Mouse (Mus musculus): ENCODE results near the gene Nck2. TPM values are rescaled to one million over a fixed set of nuclear protein-coding genes. Genes with fewer than 3 reads are reported as not detected.

Gene Nck2
- polyA plus RNA-seq, 1 experiment from 2014 or later: 37.9 TPM

DNA sequence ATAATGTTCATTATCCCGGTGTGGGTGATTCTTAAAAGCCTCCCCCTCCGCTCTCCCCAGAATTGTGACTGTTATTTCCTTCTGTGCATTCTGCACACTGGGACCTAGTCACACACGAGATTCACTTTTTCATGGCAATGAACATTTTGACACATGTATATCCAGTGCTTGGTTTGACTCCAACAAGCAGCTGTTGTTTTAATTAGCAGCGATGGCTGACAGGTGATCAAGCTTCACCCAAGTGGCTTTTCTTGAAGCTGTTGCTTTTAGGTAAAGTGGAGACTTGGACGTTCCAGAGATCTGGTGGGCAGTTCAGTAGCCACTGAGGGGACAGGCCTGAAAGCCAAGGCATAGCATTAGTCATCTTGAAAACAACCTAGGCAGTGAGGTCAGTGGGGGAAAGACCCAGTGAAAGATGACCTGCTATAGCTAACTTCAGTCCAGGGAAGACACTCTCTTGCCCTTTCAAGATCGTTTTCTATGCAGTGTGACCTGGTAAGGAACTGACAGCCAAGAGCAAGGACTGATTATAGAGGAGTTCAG lies 17.3 kb upstream of the Nck2 start:
- Histone ChIP-seq H3K4me3 (replicated peaks; ENCODE audit: low read length) (no peak overlapping the region), H3K27ac (no peak overlapping the region), H3K4me2 (replicated peaks) (no peak overlapping the region), H3K9ac (no peak overlapping the region), H3K9me3 (ENCODE audit: control insufficient read depth, low read length) (no peaks in the 10 kb centered on the region), H3K4me1 (replicated peaks; ENCODE audit: control insufficient read depth, insufficient read depth, low read length) (peaks cover 7% of the 10 kb centered on the region; the same call in 1 of the 2 replicates), H3K27me3 (ENCODE audit: control insufficient read depth, insufficient read depth, low read length) (no peaks in the 10 kb centered on the region), H3K36me3 (replicated peaks; ENCODE audit: control insufficient read depth, insufficient read depth) (no peaks in the 10 kb centered on the region)
- WGBS: 69% methylated on average over 6 of the region's 6 CpGs
- no peak for DNase-seq (ENCODE audit: low spot score)
- no peak for ATAC-seq (ENCODE audit: low FRiP score)

DNA sequence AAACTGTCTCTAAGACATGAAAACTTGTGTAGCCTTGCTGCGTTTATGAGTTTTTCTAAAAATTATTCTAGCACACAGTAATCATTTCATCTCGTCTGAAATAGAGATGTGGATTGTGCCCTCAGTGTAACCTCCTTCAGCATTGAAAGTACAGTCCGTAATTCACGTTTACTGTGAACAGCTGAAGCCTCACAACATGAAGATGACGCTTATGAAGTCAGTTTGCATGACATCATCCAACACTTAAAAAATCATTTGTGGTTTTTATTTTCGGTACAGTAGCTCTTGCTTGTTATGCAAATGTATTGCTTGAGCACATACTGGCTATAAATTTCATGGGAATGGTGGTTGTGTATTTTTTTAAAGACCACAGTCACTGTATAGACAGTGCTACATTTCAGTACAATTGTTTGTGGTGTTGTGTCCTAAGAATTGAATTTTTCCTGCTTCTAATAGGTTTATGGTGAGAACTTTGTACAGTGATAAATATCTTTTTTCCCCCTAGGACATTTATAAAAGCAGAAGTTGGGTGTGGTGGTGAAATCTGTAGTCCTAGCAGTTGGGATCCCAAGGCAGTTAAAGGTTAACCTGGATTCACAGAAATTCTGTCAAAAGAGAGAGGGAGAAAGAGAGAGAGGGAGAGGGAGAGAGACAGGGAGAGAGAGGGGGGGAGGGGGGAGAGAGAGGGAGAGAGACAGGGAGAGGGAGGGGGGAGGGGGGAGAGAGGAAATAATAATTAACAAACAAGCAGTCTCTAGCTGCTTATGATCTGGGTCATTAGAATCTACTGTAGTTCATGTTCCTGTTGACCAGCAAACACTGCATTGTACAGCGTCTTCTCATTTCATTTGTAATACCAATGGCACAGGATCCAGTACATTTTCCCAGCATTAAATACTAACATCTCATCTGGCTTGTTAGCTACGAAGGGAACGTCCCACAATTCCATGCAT lies 14.2 kb upstream of the Nck2 start:
- Histone ChIP-seq H3K4me2 (replicated peaks) (no peak overlapping the region), H3K27ac (no peak overlapping the region), H3K9ac (no peak overlapping the region), H3K27me3 (ENCODE audit: control insufficient read depth, insufficient read depth, low read length) (no peaks in the 10 kb centered on the region), H3K36me3 (replicated peaks; ENCODE audit: control insufficient read depth, insufficient read depth) (no peaks in the 10 kb centered on the region), H3K9me3 (ENCODE audit: control insufficient read depth, low read length) (no peaks in the 10 kb centered on the region), H3K4me1 (replicated peaks; ENCODE audit: control insufficient read depth, insufficient read depth, low read length) (peaks cover 7% of the 10 kb centered on the region; the same call in 1 of the 2 replicates), H3K4me3 (replicated peaks; ENCODE audit: low read length) (no peak overlapping the region)
- DNase-seq (ENCODE audit: low spot score) (no peak), ATAC-seq (ENCODE audit: low FRiP score) (no peak)
- WGBS: 86% methylated on average over 9 of the region's 9 CpGs

DNA sequence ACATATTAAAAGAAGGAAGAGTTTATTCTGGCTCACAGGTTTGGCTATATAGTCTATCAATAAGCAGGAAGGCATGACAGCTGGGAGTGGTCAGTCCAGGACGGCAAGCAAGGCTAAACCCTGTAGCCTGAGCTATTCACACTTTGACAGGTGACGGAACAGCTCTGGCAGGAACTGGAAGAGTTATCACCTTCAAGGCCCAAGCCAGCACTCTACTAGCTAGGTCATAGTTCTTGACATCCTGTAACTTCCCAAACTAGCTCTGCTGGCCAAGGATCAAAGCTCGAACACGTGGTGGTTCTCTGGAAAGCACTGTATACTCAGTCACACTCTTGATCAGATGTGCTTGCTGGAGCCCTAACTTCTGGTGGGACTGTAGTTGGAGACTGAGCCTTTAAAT lies 10.5 kb upstream of the Nck2 start:
- Histone ChIP-seq H3K4me2 (replicated peaks) (no peak overlapping the region), H3K4me3 (replicated peaks; ENCODE audit: low read length) (no peak overlapping the region), H3K36me3 (replicated peaks; ENCODE audit: control insufficient read depth, insufficient read depth) (no peaks in the 10 kb centered on the region), H3K27ac (no peak overlapping the region), H3K9ac (no peak overlapping the region), H3K27me3 (ENCODE audit: control insufficient read depth, insufficient read depth, low read length) (no peaks in the 10 kb centered on the region), H3K9me3 (ENCODE audit: control insufficient read depth, low read length) (no peaks in the 10 kb centered on the region), H3K4me1 (replicated peaks; ENCODE audit: control insufficient read depth, insufficient read depth, low read length) (no peaks in the 10 kb centered on the region)
- ATAC-seq (ENCODE audit: low FRiP score) (no peak), DNase-seq (ENCODE audit: low spot score) (no peak)
- WGBS: 86% methylated on average over 4 of the region's 4 CpGs

DNA sequence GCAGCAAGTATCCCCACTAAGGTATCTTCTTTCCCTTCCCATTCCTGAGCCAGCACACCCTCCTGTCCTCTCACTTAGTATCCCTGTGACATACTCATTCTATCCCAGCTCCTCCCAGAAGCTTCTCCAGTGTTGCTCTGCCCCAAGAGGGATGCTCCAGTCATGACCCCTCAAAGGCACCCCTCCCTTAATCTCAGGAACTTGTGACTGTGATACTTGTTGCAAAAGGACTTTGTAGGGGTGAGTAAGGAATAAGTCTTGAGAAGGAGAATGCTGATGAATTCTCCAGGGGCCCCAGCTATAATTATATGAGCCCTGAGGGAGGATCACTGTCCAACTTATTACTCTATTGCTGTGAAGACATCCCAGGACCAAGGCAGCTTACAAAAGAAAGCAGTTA lies 7.8 kb upstream of the Nck2 start:
- H3K4me3 ChIP-seq (replicated peaks; ENCODE audit: low read length): no peak overlapping the region
- no peak overlapping the region for H3K27ac ChIP-seq
- H3K9me3 ChIP-seq (ENCODE audit: control insufficient read depth, low read length): no peaks in the 10 kb centered on the region
- no peak for ATAC-seq (ENCODE audit: low FRiP score)
- H3K4me1 ChIP-seq (replicated peaks; ENCODE audit: control insufficient read depth, insufficient read depth, low read length): no peaks in the 10 kb centered on the region
- no peak overlapping the region for H3K9ac ChIP-seq
- DNase-seq (ENCODE audit: low spot score): no peak
- no peaks in the 10 kb centered on the region for H3K36me3 ChIP-seq (replicated peaks; ENCODE audit: control insufficient read depth, insufficient read depth)
- no peaks in the 10 kb centered on the region for H3K27me3 ChIP-seq (ENCODE audit: control insufficient read depth, insufficient read depth, low read length)
- H3K4me2 ChIP-seq (replicated peaks): no peak overlapping the region

DNA sequence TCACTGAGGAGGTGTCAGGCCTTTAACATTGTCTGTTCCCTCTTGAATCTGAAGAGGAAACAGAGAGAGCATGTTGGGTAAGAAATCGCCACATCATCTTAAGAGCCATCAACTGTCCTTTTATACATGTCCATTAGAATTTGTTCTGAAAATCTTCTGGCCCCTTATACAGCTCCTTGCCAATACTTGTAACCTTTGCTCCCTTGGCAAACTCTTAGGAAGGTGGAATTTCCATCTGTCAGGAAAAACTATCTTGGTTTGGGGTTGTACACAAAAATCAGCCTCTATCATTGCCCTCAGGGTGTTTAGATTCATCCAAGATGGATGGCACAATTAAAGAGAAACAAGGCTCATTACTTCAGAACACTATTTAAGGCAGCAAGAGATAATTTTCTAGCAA lies 5.1 kb upstream of the Nck2 start:
- no peaks in the 10 kb centered on the region for H3K4me1 ChIP-seq (replicated peaks; ENCODE audit: control insufficient read depth, insufficient read depth, low read length)
- no peak overlapping the region for H3K9ac ChIP-seq
- H3K27ac ChIP-seq: no peak overlapping the region
- WGBS: 88% methylated on average over 1 of the region's 1 CpGs
- H3K27me3 ChIP-seq (ENCODE audit: control insufficient read depth, insufficient read depth, low read length): no peaks in the 10 kb centered on the region
- H3K9me3 ChIP-seq (ENCODE audit: control insufficient read depth, low read length): no peaks in the 10 kb centered on the region
- H3K4me2 ChIP-seq (replicated peaks): no peak overlapping the region
- H3K4me3 ChIP-seq (replicated peaks; ENCODE audit: low read length): no peak overlapping the region
- H3K36me3 ChIP-seq (replicated peaks; ENCODE audit: control insufficient read depth, insufficient read depth): no peaks in the 10 kb centered on the region
- ATAC-seq (ENCODE audit: low FRiP score): no peak
- no peak for DNase-seq (ENCODE audit: low spot score)

DNA sequence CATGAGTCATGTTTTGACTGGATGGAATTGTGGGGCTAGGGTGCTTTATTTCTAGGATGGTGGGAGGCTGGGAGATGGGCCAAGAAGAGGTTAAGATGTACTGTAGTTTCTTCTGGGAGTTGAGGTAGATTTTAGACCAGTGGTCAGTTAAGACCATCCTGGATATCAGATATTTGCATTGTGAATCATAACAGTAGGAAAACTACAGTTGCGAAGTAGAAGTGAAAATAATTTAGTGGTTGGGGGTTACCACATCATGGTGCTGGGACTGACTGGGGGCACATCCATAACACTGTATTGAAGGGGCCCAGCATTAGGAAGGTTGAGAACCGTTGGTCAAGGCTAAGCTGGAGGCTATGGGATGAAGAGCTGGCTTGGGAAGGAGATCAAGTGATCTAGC lies 1.8 kb upstream of the Nck2 start:
- no peak overlapping the region for H3K27ac ChIP-seq
- no peaks in the 10 kb centered on the region for H3K27me3 ChIP-seq (ENCODE audit: control insufficient read depth, insufficient read depth, low read length)
- H3K4me2 ChIP-seq (replicated peaks): no peak overlapping the region
- H3K4me3 ChIP-seq (replicated peaks; ENCODE audit: low read length): no peak overlapping the region
- H3K9me3 ChIP-seq (ENCODE audit: control insufficient read depth, low read length): no peaks in the 10 kb centered on the region
- DNase-seq (ENCODE audit: low spot score) (no peak), ATAC-seq (ENCODE audit: low FRiP score) (no peak)
- H3K36me3 ChIP-seq (replicated peaks; ENCODE audit: control insufficient read depth, insufficient read depth): no peaks in the 10 kb centered on the region
- peaks cover 13% of the 10 kb centered on the region for H3K4me1 ChIP-seq (replicated peaks; ENCODE audit: control insufficient read depth, insufficient read depth, low read length)
- no peak overlapping the region for H3K9ac ChIP-seq
- WGBS: 95% methylated on average over 2 of the region's 2 CpGs

DNA sequence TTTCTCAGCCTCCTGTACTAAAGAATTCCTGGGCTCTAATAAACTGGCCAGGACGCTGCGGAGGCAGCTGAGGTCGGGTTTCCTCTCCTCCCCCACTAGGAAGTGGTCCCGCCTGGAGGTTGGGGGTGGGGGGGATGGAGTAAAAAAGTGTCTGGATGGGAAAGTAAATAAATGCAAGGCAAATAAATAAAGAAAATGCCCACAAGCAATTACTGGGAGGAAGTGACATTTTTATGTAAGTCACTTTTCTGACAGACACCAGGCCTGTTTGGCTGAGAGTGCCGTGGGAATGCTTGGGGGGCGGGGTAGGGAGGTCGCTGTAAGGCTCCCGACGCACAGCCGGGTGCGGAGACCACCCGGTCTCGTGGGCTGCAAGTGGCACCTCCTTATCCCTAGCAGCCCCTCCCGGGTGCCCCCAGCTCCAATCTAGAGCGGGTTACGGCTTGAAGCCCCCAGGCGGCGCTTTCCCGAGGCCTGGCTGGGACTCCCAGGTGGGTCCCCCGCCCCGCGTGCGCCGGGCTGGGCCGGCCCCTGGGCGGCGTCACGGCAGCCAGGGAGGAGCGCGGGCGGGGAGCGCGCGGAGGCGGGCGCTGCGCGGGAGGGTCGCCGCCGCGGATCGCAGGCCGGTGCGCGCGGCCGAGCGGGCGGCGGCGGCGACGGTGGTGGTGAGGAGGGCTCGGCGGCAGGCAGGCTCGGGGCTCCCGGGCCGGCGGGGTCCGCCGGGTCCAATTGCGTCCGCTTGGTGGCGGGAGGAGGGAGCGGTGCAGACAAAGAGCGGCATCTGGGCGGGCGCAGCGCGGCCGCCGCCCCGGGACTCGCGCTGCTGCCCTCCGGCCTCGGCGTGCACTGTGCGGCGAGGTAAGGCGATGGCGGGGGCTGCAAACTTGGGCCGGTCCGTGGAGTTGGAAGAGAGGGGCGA lies 1.1 kb downstream of the Nck2 start:
- peak; percentile 81 for DNase-seq (ENCODE audit: low spot score)
- under 1% methylated on average over 57 of the region's 86 CpGs for WGBS

DNA sequence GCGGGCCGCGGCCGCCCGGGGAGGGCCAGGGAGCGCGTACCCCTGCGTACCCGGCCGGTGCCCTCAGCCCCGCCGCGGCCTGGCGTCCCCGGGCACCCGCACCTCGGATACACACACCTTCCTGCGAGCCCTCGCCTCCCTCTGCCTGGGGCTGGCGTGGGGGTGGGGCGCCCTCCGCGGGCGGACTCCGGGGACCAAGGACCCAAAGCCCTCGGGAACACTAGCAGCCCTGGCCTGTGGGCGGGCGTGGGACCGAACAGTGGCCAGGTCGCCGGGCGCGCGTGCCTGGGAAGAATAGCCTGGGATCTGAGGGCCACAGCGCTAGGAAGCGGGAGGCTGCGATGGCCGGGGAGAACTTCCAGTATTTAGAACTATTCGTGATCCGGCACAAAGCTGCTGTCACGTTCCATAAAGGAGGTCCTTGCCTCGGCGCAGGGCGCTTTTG lies 1.7 kb downstream of the Nck2 start:
- peak; percentile 35 for DNase-seq (ENCODE audit: low spot score)
- under 1% methylated on average over 37 of the region's 44 CpGs for WGBS
- Histone ChIP-seq H3K4me1 (replicated peaks; ENCODE audit: control insufficient read depth, insufficient read depth, low read length) (peaks cover 29% of the 10 kb centered on the region), H3K9me3 (ENCODE audit: control insufficient read depth, low read length) (no peaks in the 10 kb centered on the region), H3K4me2 (replicated peaks) (peak overlapping the region; percentile 86), H3K4me3 (replicated peaks; ENCODE audit: low read length) (peak overlapping the region; percentile 94), H3K9ac (peak overlapping the region; percentile 95), H3K27me3 (ENCODE audit: control insufficient read depth, insufficient read depth, low read length) (no peaks in the 10 kb centered on the region), H3K27ac (peak overlapping the region; percentile 91), H3K36me3 (replicated peaks; ENCODE audit: control insufficient read depth, insufficient read depth) (no peaks in the 10 kb centered on the region)
- peak; percentile 80 for ATAC-seq (ENCODE audit: low FRiP score)

More for the DNA sequence above, 1.1 kb downstream of the Nck2 start:
- no peaks in the 10 kb centered on the region for H3K9me3 ChIP-seq (ENCODE audit: control insufficient read depth, low read length)
- H3K4me1 ChIP-seq (replicated peaks; ENCODE audit: control insufficient read depth, insufficient read depth, low read length): peaks cover 23% of the 10 kb centered on the region
- peak overlapping the region; percentile 95 for H3K9ac ChIP-seq
- ATAC-seq (ENCODE audit: low FRiP score): peak; percentile 94
- H3K27ac ChIP-seq: peak overlapping the region; percentile 91
- peak overlapping the region; percentile 94 for H3K4me3 ChIP-seq (replicated peaks; ENCODE audit: low read length)
- no peaks in the 10 kb centered on the region for H3K27me3 ChIP-seq (ENCODE audit: control insufficient read depth, insufficient read depth, low read length)
- peak overlapping the region; percentile 86 for H3K4me2 ChIP-seq (replicated peaks)
- H3K36me3 ChIP-seq (replicated peaks; ENCODE audit: control insufficient read depth, insufficient read depth): no peaks in the 10 kb centered on the region

Data from hindbrain, embryonic 14.5 days (tissue).